Mouse (Mus musculus): ENCODE results near the gene Angptl7. TPM values are rescaled to one million over a fixed set of nuclear protein-coding genes. Genes with fewer than 3 reads are reported as not detected.
A peak's percentile ranks its signal among the peaks of the same experiment; 100 is the strongest.

The Angptl7 gene
- polyA plus RNA-seq (2015; fragmentation: Nextera tagmentation; extraction: Ambion mirVana), result 0.22 and 0.43 TPM in 2 replicates

- ATAC-seq (ENCODE audit: low read depth), result no peak
- Histone ChIP-seq H3K9me3 (no peaks in the 10 kb centered on the region), H3K4me1 (replicated peaks) (peaks cover 32% of the 10 kb centered on the region), H3K27me3 (no peaks in the 10 kb centered on the region), H3K36me3 (peaks cover 57% of the 10 kb centered on the region), H3K9ac (no peak within 1 kb of the TSS), H3K4me3 (no peak within 1 kb of the TSS), H3K4me2 (no peak within 1 kb of the TSS), H3K27ac (replicated peaks) (no peak within 1 kb of the TSS)
- WGBS, result 65% methylated on average over 4 of the region's 4 CpGs
Observed at GRCm38 (mm10) chr4:148500410-148500867, at the start of gene Angptl7. Gene Angptl7, minus strand, starts transcription at chr4:148500460.

DNA sequence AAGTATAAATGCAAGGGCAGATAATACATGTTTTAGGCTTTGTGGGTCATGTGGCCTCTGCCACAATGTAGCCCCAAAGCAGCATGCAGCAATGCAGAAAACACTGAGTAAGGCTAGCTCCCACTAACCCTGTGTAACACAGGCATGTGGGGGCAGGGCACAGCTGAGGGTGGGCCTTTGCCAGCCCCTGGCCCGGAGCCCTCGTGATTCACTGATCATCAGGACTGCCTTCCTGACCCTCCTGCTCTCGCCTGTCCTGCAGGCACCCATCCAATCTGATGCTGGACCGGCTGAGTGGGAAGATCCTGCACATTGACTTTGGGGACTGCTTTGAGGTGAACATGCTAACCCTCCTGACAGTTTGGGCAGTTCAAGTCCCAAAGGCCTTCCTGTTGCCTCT lies 48.8 kb upstream of the Angptl7 start:
- ATAC-seq (ENCODE audit: low read depth), result no peak
- H3K9ac ChIP-seq, result no peak overlapping the region
- WGBS, result 87% methylated on average over 4 of the region's 4 CpGs
- no peaks in the 10 kb centered on the region for H3K9me3 ChIP-seq
- no peaks in the 10 kb centered on the region for H3K4me1 ChIP-seq (replicated peaks)
- H3K4me2 ChIP-seq, result no peak overlapping the region
- no peak overlapping the region for H3K27ac ChIP-seq (replicated peaks)
- peaks cover 97% of the 10 kb centered on the region for H3K36me3 ChIP-seq
- H3K27me3 ChIP-seq, result no peaks in the 10 kb centered on the region
- H3K4me3 ChIP-seq, result no peak overlapping the region

- no peak for ATAC-seq (ENCODE audit: low read depth)
- Histone ChIP-seq H3K36me3 (peaks cover 100% of the 10 kb centered on the region), H3K27ac (replicated peaks) (no peak overlapping the region), H3K27me3 (no peaks in the 10 kb centered on the region), H3K4me1 (replicated peaks) (no peaks in the 10 kb centered on the region), H3K4me2 (no peak overlapping the region), H3K9ac (no peak overlapping the region), H3K4me3 (no peak overlapping the region), H3K9me3 (no peaks in the 10 kb centered on the region)
- 91% methylated on average over 3 of the region's 3 CpGs for WGBS
Observed at GRCm38 (mm10) chr4:148535876-148536275, 35.6 kb upstream of the Angptl7 start.

DNA sequence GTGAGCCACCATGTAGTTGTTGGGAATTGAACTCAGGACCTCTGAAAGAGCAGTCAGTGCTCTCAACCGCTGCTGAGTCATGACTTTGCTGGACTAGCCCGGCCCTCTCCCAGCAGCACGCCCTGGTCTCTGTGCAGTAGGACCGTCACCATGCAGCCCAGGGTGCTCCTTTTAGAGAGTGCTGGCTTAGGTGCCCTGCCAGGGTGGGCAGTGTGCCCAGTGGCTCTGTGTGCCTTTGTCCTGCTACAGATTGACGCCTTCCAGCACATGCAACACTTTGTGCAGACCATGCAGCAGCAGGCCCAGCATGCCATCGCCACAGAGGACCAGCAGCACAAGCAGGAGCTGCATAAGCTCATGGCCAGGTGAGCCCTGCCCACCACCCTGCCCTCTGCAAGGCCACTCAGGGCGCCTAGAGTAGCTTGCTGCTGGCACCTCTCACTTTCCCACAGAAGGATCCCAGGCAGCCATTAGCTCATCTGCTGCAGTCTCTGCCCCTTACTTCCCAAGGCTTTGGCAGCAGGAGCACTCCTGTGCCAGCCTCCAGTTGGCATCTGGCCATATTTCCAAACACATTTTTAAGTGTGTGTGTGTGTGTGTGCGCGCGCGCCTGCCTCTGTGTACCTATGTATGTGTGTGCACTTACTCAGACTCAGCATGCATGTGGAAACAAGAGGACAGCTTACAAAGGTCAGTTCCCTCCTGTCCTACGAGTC lies 33.5 kb upstream of the Angptl7 start:
- no peaks in the 10 kb centered on the region for H3K4me1 ChIP-seq (replicated peaks)
- no peaks in the 10 kb centered on the region for H3K27me3 ChIP-seq
- 85% methylated on average over 12 of the region's 12 CpGs for WGBS
- no peaks in the 10 kb centered on the region for H3K9me3 ChIP-seq
- peaks cover 97% of the 10 kb centered on the region for H3K36me3 ChIP-seq
- H3K27ac ChIP-seq (replicated peaks), result no peak overlapping the region
- no peak overlapping the region for H3K9ac ChIP-seq
- no peak overlapping the region for H3K4me2 ChIP-seq
- no peak for ATAC-seq (ENCODE audit: low read depth)
- H3K4me3 ChIP-seq, result no peak overlapping the region

DNA sequence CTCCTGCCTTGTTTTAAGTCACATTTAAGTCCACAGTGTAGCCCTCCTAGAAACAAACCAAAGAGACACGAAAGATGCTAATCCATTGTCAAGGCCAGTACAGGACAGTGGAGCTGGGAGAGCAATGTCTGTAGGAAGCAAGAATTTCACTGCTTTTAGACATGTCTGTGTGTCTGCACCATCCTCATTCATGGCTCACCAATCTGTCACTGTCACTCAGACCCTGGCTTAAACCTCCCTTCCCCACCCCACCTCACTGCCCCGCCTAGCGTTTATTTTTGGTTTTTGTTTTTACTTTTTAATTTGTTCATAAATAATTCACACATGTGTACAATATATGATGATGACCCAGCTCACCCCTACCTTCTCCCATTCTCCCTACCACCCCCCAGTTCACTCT lies 32.3 kb upstream of the Angptl7 start:
- no peak for ATAC-seq (ENCODE audit: low read depth)
- Histone ChIP-seq H3K4me2 (no peak overlapping the region), H3K27ac (replicated peaks) (no peak overlapping the region), H3K9ac (no peak overlapping the region), H3K27me3 (no peaks in the 10 kb centered on the region), H3K4me3 (no peak overlapping the region), H3K9me3 (no peaks in the 10 kb centered on the region), H3K4me1 (replicated peaks) (no peaks in the 10 kb centered on the region), H3K36me3 (peaks cover 94% of the 10 kb centered on the region)
- WGBS, result 95% methylated on average over 3 of the region's 3 CpGs

DNA sequence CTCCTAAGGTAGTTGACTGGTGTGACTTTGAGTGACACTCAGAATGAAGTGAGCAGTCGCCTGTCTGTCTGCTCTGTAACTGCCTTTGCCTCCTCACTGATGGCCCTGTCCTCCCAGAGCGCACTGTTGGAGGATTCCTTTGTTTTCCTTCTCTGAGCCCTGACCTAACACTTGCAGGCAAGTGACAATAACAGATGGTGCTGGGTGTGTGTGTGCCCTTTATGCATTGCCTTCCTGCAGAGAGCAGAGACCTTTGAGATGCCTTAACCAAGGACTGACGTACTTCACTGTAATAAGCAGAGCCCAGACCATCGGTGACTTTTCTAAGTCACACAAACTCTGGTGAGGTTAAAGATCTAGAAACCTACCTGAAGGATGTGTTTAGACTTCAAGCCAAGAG lies 31.1 kb upstream of the Angptl7 start:
- no peak for ATAC-seq (ENCODE audit: low read depth)
- Histone ChIP-seq H3K4me3 (no peak overlapping the region), H3K27me3 (no peaks in the 10 kb centered on the region), H3K27ac (replicated peaks) (no peak overlapping the region), H3K4me2 (no peak overlapping the region), H3K36me3 (peaks cover 94% of the 10 kb centered on the region), H3K9me3 (no peaks in the 10 kb centered on the region), H3K9ac (no peak overlapping the region), H3K4me1 (replicated peaks) (no peaks in the 10 kb centered on the region)
- WGBS, result 65% methylated on average over 4 of the region's 4 CpGs

DNA sequence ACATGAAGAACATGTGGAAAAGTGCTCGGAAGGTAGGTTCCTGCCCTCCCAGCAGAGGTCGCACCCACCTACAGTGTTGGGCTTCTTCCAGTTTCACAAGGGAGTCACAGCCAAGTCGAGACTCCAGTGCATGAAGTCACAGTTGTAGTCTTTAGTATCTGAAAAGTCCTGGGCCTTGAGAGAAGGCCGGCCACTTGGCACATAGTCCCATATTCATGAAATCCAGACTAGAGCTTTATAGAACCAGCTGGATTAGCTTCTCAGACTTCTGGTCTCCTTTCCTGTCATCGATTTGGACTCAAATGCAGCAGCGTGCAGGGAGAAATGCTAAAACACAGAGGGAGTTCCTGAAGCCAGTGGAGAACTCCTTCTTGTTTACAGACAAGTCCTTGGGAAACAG lies 30.5 kb upstream of the Angptl7 start:
- H3K27me3 ChIP-seq, result no peaks in the 10 kb centered on the region
- H3K4me3 ChIP-seq, result no peak overlapping the region
- H3K36me3 ChIP-seq, result peaks cover 94% of the 10 kb centered on the region
- H3K4me2 ChIP-seq, result no peak overlapping the region
- H3K4me1 ChIP-seq (replicated peaks), result no peaks in the 10 kb centered on the region
- no peaks in the 10 kb centered on the region for H3K9me3 ChIP-seq
- no peak for ATAC-seq (ENCODE audit: low read depth)
- WGBS, result 91% methylated on average over 6 of the region's 6 CpGs
- H3K9ac ChIP-seq, result no peak overlapping the region
- H3K27ac ChIP-seq (replicated peaks), result no peak overlapping the region

- H3K27me3 ChIP-seq, result no peaks in the 10 kb centered on the region
- H3K9me3 ChIP-seq, result no peaks in the 10 kb centered on the region
- H3K4me1 ChIP-seq (replicated peaks), result no peaks in the 10 kb centered on the region
- H3K36me3 ChIP-seq, result peaks cover 94% of the 10 kb centered on the region
- H3K27ac ChIP-seq (replicated peaks), result no peak overlapping the region
- H3K9ac ChIP-seq, result no peak overlapping the region
- no peak overlapping the region for H3K4me3 ChIP-seq
- 95% methylated on average over 5 of the region's 5 CpGs for WGBS
- H3K4me2 ChIP-seq, result no peak overlapping the region
- ATAC-seq (ENCODE audit: low read depth), result no peak
Observed at GRCm38 (mm10) chr4:148530351-148530750, 30.1 kb upstream of the Angptl7 start.

DNA sequence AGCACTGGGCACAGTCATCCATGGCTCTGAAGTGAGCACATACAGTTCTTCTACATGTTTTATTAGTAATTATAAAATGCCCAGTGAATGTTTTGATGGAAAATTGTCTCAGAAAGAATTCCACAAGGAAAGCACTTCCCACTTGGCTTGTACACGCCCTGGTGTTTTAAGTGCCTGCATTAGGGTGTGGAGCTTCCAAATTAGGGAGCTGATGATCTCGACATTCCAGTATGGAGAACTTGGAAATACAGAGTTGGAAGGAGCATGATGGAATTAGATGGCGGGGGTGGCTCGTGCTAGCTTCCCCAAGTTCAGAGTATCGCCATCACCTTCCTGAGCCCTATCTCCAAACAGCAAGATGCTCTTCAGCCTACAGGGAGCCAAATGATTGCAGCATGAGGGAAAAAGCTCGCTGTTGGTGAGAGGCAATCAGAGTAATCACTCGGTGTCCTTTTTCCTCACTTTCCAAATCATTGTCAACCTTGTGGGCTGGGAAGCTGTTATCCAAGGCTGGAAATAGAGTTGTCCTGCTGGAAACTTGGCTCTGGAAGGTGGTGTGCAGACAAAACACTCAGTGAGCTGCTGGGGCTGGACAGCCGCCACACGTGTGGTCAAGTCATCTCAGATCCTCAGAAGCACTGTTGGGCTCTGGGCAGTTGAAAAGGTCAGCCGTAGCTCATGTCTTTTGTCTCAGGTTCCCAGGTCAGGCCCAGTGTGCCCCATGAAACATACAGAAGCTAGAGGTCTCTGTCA lies 27.1 kb upstream of the Angptl7 start:
- H3K4me3 ChIP-seq, result no peak overlapping the region
- no peaks in the 10 kb centered on the region for H3K27me3 ChIP-seq
- H3K9me3 ChIP-seq, result no peaks in the 10 kb centered on the region
- no peak overlapping the region for H3K27ac ChIP-seq (replicated peaks)
- H3K36me3 ChIP-seq, result peaks cover 93% of the 10 kb centered on the region
- H3K4me2 ChIP-seq, result no peak overlapping the region
- ATAC-seq (ENCODE audit: low read depth), result no peak
- 92% methylated on average over 10 of the region's 10 CpGs for WGBS
- no peak overlapping the region for H3K9ac ChIP-seq
- H3K4me1 ChIP-seq (replicated peaks), result 0 out of 2 replicates have a peak, but pooled peaks cover 3% of the 10 kb centered on the region

GRCm38 (mm10) chr4:148523538-148523937 lies 23.3 kb upstream of the Angptl7 start:
- peaks cover 92% of the 10 kb centered on the region for H3K36me3 ChIP-seq
- H3K4me3 ChIP-seq, result no peak overlapping the region
- H3K9ac ChIP-seq, result 0 out of 2 replicates have a peak overlapping the region, but pooled peaks have one; percentile 34
- H3K27ac ChIP-seq (replicated peaks), result 0 out of 2 replicates have a peak overlapping the region, but pooled peaks have one; percentile 15
- H3K9me3 ChIP-seq, result no peaks in the 10 kb centered on the region
- ATAC-seq (ENCODE audit: low read depth), result peak; percentile 59
- H3K27me3 ChIP-seq, result no peaks in the 10 kb centered on the region
- 0 out of 2 replicates have a peak, but pooled peaks cover 3% of the 10 kb centered on the region for H3K4me1 ChIP-seq (replicated peaks)
- H3K4me2 ChIP-seq, result no peak overlapping the region
- WGBS, result 68% methylated on average over 7 of the region's 7 CpGs

DNA sequence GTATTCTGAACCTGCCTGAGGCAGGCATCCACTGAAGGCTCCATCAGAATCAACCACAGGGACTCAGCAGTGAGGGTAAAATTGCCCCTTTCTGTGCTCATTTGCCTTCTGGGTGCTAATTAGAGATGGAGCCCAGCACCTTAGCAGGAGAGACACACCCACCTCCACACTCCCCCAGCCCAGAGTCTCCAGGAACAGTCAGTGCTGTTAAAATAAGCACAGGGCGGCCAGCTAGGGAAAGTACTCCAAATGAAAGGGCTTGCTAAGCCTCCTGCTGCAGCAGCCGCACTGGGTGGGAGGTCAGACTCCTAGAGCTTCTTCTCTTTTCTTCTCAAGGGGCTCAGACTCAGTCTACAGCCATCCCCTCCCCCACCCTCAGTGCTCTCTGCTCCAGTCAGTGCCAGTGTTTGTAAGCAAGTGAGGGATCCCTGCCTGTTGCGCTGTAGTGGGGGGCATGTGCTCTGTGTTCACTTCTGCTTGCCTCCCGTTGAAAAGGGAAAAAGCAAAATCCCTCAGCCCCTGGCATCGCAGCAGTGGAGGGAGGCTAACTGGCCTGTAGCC lies 18.1 kb upstream of the Angptl7 start:
- Histone ChIP-seq H3K36me3 (peaks cover 91% of the 10 kb centered on the region), H3K4me1 (replicated peaks) (peaks cover 15% of the 10 kb centered on the region), H3K4me2 (no peak overlapping the region), H3K9ac (0 out of 2 replicates have a peak overlapping the region, but pooled peaks have one; percentile 31), H3K4me3 (no peak overlapping the region), H3K27ac (replicated peaks) (peak overlapping the region; percentile 67), H3K27me3 (no peaks in the 10 kb centered on the region), H3K9me3 (no peaks in the 10 kb centered on the region)
- ATAC-seq (ENCODE audit: low read depth), result no peak
- WGBS, result 32% methylated on average over 5 of the region's 5 CpGs

DNA sequence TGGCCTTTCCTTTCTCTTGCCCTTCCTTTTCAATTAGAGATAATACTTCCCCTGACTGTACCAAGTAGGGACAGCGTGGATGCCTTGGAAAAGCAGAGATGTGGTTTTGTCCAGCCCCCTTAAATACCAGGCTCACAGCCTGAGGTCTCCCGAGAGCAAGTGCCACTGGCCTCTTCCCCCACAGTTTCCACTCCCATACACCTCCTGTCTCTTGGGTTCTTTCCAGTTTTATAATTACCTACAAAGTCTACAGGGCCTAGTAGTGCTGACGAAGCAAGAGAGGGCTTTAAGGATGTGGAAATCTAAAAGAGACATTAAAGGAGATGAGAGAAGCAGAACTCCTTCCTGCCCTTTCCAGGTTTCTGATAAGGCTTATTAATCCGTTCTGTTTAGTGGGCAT lies 17.5 kb upstream of the Angptl7 start:
- Histone ChIP-seq H3K9me3 (no peaks in the 10 kb centered on the region), H3K9ac (peak overlapping the region; percentile 31; the same call in 1 of the 2 replicates), H3K27me3 (no peaks in the 10 kb centered on the region), H3K36me3 (peaks cover 91% of the 10 kb centered on the region), H3K4me2 (no peak overlapping the region), H3K4me3 (no peak overlapping the region), H3K4me1 (replicated peaks) (peaks cover 18% of the 10 kb centered on the region), H3K27ac (replicated peaks) (peak overlapping the region; percentile 67)
- ATAC-seq (ENCODE audit: low read depth), result no peak
- WGBS, result 50% methylated on average over 4 of the region's 4 CpGs

All from neural tube, embryonic 13.5 days (tissue).